Mouse (Mus musculus) gastrocnemius, adult 18-20 months (tissue): ENCODE measurements around the gene Atpaf1. TPM values are rescaled to one million over a fixed set of nuclear protein-coding genes. Genes with fewer than 3 reads are reported as not detected.
A peak's percentile ranks its signal among the peaks of the same experiment; 100 is the strongest.

Experiments
- DNase-seq: peaks from one replicate; pipeline ENCODE4 v3.0.0; 2021; ENCODE audit warnings: low spot score
- total RNA-seq, 2 experiments: library from RNA; stranded (reverse); gene quantifications; 2 replicates each; pipeline ENCODE4 v1.2.3; 2021

Gene Atpaf1
- total RNA-seq, 2 experiments from 2014 or later = 56.9 to 58.7 TPM

DNA sequence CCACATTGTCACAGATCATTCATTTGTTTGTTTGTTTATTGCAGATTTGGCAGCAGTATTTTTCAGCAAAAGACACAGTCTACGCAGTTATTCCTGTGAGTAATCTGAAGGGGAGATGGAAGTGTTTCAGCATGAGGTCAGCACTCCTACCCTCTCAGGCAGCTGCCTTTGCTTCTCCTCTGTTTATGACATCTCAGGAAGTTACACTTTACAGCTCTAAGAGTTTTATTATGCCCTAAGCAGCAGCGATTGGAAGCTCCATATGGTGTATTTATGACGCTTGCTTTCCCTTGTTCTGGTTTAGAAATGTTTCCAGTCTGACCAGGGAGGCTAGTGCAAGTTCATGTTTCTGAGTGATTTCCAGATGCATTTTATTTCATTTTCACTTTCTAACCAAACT is 10.7 kb downstream of the Atpaf1 start:
- no peak for DNase-seq

DNA sequence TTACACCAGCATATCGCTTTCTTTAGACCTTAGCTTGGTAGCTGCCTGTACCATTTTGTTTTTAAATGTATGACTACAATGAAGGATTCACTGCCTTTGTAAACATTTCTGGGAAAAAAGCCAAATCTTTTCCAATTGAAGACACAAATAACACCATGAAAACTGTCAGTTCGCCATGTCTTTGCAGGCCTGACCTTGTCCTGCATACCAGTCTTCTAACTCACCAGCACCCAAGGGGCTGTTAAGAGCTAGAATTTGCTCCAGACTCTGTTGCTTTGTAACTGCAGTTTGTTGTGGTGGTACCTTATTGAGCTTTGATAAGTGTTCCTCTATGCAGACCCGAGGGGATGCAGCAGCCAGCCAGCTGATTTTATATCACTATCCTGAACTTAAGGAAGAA is 15.4 kb downstream of the Atpaf1 start:
- DNase-seq = no peak

DNA sequence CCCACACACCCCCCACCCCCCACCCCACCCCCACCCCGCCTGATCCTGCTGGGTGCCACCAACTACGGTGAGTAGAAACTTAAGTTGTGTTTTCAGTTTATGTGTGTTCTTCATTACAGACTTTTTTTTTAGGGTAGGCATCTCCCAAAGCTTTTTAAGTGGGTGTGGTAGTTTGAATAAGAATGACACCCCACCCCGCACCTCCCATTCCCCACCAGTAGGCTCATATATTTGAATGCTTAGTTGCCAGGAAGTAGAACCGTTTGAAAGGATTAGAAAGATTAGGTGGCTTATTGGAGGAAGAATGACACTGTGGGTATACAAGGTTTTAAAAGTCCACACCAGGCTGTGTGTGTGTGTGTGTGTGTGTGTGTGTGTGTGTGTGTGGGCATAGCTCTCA is 27.7 kb downstream of the Atpaf1 start:
- DNase-seq = no peak

DNA sequence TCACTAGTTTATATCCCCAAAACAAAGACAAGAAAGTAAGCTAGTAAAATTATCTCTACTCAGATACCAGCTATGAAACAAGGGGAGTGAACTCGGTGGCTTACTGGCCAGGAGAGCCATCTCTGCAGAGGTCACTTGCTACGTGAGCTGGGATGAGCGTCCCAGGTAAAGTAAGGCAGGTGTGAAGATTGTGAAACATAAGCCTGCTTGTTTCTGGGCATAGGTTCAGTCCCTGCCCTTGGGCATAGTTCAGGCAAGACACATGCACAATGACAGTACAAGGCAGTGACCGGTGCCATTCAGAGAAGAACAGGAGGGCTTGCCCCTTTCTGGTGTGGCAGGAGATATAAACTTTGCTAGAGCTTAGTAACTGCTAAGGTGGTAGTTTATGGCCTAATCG is 31.0 kb downstream of the Atpaf1 start:
- DNase-seq = no peak

DNA sequence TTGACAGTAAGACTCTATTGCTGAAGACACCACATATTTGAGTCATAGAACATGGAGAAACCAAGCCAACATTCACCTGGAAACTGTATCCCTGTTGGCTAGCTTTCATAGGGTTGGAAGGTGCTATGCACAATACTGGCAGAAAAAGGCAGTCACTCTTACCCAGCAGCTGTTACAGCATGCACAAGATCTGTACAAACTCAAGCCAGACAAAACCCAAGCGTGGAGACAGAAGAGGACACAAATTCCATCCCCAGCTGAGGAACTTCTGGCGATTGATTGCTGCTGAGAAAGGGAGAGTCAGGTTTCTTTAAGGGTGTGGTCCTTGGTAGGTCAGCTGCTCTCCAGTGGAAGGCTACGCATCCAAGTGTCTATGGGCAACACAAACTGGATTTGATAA is 35.6 kb downstream of the Atpaf1 start:
- no peak for DNase-seq

DNA sequence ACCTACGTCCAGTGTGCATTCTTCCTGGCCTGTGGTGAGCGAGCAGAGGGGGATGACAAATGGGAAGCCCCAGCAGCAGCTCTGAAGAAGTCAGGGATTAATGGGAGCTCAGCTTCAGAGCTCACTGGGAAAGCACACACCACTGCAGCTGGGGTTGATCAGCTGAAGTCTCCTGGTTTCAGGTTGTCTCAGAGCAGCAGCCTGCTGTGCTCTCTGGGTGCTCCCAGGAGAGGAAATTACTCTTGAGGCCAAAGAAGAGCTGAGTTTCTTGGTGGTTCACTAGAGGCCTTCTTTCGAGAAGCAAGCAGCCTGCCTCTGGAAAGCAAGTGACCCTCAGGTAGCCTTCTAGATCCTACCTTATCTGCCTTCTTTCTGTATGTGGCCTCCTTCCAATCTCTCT is 36.3 kb downstream of the Atpaf1 start:
- no peak for DNase-seq

DNA sequence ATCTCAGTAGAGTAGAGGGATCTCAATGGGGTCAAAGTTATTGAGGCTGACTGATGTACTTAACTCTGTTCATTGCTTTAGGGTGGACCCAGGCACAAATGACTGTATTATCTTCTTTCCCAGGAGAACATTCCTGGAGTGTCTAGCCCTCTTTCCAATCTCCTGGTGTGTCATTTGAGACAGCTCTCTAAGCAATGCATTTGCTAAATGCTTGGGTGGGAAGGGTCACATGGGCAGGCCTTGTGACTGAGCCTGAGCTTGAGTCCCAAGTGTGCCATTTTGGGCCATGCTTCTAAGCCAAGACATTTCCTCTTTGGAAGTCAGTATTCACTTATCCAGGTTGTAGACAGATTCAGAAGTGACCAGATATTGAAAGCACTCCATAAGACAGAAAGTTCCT is 36.8 kb downstream of the Atpaf1 start:
- DNase-seq = no peak

DNA sequence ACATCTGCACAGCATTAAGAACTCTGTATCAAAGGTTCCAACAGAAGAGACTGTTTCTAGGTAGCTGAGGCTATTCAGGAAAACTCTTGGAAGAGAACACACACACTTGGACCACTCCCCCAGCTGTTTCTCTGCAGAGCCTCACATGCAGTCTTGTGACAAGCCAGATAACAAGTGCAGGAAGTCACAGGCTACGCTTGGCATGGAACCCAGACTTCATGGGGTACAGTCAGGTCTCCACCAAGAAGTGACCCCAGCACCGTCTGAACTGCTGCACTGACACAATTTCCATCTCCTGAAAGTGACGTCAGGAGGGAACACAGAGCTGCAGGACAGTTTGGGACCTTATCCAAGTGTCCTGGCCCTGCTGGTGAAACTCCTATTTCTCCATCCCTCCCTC is 37.3 kb downstream of the Atpaf1 start:
- DNase-seq = no peak

DNA sequence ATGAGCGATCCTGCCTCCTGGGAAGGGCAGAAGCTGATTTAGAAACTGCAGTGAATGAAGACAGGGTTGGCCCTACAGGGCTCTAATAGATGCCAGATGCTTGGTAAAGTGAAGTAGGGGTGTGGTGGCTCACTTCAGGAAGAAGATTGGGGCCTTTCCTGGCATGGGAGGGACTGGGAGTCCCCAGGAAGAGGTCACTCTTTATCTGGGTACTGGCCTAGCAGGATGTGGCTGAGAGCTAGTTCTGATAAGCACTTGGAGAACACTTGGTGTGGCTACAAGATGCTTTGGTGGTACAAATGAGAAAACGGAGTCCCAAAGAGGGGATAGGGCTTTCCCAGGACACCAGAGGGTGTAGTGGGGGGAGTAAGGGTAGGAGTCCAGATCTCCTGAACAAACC is 39.6 kb downstream of the Atpaf1 start:
- no peak for DNase-seq

DNA sequence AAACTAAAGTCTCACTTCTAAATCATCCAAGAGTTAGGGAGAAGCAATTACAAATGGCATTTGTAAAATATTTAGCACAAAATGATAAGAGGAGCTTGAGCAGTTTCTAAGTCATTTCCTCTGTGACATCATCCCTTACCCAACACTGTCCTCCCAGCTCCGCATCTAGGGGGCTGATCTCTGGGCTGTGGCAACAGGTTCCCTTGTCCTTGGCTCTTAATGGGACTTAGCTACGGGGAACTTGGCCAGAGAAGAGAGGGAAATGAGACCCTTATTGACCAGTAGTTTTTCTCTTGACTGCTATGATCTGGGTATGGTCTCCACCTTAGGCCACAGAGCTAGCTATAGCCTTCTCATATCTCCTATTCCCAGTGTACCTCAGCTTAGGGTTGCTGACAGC is 40.7 kb downstream of the Atpaf1 start:
- DNase-seq = no peak

DNA sequence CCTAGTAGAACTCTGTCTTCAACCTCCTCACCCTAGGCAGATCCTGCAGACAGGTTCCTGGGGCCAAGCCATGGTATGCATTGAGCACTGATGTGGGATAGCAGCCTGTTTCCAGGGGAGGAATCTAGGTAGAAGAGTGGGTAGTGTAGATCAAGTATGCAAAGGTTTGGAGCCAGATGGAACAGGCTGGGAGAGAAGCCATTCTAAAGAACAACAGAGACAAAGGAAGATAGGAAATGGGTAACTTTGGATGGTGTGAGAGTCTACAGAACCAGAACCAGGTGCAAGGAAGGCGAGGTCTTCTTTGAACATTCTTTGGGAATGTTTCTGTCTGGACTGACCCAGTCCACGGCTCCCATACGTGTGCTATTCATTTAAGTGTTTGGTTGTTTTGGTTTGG is 42.5 kb downstream of the Atpaf1 start:
- no peak for DNase-seq

DNA sequence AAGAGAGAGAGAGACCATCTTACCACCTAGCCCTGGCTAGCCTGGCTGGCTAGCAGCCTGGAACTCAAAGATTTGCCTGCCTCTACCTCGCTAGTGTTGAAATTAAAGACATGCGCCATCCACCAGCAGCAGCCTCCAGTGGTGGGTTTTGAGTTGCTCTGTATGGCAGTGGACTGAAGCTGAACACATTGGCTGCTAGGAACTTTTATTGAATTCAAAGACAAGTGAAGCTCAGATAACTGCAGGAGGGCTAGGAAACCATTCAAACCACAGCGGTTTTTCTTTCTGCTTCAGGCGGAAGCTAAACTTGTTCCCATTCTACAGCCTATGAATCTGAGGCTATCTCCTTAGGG is 42.9 kb downstream of the Atpaf1 start:
- DNase-seq = no peak

DNA sequence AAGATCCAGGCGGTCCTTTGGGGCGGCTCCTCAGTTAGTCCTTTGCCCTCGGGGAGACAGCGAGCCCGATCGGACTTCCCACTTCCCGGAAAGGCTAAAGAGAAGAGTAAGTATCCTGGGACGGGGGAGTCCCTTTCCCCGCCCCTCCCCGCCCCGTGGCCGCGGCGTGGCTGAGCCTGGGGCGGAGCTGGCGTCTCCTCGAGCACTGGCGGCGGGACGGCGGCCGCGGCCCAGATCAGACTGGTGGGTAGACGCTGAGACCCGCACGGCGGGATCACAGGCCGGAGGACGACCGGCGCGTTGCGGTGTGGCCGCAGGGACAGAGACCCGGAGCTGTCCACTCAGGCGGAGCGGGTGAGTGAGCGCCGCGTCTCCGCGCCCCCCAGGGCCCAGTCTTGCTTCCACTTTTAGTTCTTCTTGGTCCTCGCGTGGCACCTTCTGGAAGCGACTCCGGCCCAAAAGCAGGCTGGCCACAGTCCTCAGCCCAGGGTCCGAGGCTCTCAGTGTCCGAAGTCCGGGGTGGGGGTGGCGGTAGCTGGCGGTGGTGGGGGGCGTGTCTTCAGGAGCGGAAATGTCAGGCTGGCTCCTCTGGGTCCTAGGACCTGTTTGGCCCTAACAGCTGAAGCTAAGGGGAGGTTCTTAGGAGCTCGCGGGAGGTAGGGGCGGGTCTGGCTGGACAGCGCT is 43.4 kb downstream of the Atpaf1 start, which contains the start of gene Mob3c:
Mob3c (plus strand) TSS at position 205 of the 684 bp plus-strand sequence.
- peak; percentile 82 for DNase-seq

DNA sequence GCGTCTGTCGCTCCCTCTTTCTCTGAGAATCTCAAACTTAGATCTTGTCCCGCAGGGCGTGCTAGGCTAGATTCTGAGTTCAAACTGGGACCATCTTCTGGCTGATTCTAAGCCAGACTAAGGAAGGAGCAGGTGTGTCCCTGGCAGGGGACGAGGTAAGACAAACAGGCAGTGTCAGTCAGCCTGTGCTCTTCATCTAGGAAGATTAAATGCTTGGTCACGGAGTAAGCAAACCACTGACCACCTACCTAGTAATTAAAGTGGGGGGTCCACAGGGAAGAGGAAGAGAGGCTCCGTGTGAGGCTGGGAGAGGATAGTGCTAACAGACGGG is 43.9 kb downstream of the Atpaf1 start:
- DNase-seq = no peak

DNA sequence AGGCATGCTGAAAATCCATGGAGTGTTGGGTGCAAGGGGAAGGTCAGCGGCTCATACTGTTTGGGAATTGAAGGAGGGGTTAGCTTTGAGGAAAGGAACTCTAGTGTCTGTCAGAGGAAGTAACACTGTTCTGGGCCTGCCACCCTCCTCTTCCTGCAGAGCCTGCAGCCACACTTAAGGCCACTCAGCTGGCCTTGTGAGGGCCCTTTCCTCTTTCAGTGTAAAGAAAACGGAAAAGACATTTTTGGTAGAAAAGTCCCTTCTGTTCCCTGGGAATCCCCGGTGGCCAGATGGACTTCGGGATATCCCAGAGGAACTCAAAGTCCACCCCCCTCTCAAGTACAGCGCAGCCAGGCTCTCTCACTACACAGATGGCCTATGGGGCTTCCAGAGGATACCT is 45.9 kb downstream of the Atpaf1 start:
- DNase-seq = no peak

DNA sequence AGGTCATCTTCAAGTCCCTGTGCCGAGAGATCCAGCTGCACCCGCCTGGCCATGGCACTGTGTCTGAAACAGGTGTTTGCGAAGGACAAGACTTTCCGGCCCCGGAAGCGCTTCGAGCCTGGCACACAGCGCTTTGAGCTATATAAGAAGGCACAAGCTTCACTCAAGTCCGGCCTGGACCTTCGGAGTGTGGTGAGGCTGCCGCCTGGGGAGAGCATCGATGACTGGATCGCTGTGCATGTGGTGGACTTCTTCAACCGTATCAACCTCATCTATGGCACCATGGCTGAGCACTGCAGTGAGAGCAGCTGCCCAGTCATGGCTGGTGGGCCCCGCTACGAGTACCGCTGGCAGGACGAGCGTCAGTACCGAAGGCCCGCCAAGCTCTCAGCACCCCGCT is 46.6 kb downstream of the Atpaf1 start:
- DNase-seq = no peak

DNA sequence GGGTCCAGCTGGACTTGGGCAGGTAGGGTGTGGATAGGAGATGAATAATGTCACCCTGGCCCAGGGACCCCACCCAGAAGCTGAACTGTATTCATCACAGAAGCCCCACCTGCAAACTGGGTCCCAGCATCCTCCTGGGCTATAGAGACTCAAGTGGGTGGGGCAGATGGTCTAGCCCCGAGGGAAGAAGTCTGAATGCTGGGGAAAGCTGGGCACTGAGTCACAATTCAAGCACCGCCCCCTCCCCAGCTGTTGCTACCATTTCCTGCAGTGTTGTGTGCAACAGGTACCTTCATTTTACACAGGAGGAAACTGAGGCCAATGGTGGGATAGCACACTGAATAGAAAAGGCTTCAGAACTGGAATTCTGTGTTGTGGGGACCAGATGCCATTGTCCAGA is 47.4 kb downstream of the Atpaf1 start:
- DNase-seq = no peak

DNA sequence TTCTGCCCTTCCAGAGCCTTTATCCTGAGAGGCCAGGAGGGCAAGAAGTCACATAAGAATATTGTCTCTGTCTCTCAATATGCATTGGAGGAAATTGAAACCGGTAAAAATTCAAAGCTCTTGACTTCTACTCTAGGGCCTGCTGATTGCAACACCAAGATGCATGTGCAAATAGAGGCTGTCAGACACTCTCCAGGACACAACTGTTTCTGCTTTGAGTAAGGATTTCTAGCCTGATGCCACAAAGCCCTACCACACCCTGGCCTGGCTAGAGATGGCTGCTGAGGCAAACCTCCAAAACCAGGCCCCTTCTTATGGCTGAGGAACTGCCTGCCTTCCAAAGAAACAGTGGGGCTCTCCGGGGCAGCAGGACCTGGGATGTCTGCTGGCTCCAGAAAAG is 51.0 kb downstream of the Atpaf1 start:
- DNase-seq = no peak

DNA sequence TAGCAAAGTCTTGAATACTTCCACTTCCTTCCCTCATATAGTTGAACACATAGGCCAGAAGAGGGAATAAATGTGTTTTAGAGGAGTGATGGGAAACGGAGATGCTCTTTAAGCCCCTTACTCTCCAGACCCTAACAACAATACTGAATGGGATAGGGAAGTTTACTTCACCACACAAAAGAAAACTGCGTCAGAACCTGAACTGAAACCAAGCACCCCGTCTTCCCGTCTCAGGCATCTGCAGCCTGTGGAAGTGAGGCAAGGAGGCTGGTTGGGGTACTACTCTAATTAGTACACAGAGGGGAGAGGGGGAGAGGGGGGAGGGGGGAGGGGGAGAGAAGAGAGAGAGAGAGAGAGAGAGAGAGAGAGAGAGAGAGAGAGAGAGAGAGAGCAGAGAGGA is 53.6 kb downstream of the Atpaf1 start:
- no peak for DNase-seq

DNA sequence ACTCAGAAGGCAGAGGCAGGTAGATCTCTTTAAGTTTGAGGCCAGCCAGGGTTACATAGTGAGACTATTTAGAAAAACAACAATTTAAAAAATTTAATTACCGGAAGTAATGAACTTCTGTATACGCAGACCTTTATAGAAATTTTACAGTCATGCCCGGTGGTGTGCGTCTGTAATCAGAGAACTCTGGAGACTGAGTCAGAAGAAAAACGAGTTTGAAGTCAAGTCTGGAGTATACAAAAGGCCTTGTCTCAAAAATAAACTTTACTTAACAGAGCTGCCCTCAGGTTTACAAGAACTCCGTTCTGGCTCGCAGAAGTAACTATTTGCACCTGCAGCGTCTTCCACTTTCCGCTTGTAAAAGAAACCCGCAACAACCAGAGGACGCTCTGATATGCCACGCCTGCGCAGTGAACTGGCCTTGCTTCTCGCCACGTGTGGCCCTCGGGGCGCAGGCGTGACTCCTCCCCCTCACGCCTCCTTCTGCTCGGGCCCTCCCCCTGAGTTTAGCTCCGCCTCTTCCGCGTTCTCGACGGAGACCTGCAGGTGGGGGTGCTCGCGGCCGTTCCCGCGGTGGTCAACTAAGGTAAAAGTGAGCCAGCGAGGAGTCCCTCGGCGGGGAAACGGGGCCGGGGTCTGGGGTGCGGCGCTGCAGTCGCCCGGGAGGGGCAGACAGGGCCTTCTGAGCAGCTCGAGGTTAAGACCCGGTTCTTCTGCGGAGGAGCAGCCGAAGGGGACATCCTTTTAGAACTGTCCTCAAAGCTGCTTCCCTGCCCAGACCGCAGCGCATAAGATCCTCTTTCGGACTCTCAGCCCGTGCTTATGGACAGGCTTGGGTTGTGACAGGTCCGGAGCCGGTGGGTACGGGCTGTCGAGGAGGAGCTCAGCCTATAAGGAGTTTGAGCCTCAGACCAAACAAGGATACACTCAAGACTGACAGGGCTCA is 54.4 kb downstream of the Atpaf1 start, which contains the start of gene Mknk1:
Mknk1 (plus strand) TSS at position 503 of the 946 bp plus-strand sequence.
- peak; percentile 93 for DNase-seq

DNA sequence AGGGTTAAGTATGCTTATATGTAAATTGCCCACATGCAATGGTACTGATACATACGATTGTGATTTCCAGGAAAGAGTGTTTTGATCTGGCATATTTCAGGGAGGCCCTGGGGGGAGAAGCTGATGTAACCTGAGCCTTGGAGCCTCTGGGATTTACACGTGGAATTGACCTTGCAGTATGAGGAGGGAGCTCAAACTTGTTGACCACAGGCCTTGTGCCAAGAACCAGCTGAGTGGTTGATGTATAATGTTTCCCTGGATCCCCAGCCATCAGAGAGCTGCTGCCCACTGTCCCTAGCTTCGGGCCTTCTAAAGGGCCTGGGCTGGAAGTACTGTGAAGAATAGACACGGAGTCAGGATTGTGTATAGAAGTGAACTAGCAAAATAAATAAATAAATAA is 55.3 kb downstream of the Atpaf1 start:
- DNase-seq = peak; percentile 37

DNA sequence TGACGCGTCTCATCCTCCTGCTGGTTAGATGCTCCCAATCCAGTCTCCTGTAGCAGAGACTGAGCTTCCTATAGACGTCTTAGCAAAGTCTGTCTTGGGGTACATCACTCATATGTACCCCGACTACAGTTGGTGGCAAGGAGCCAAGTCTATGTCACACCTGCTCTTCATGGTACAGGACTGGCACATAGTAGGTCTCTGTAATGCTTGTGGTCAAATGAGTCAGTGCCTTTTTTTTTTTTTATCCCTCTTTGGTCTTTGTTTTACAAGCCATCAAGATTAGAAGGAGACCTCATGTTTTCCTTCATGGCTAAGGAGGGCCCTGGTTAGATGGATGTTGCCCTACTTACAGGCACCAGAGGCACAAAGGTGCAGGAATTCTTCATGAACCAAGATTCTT is 56.2 kb downstream of the Atpaf1 start:
- no peak for DNase-seq

DNA sequence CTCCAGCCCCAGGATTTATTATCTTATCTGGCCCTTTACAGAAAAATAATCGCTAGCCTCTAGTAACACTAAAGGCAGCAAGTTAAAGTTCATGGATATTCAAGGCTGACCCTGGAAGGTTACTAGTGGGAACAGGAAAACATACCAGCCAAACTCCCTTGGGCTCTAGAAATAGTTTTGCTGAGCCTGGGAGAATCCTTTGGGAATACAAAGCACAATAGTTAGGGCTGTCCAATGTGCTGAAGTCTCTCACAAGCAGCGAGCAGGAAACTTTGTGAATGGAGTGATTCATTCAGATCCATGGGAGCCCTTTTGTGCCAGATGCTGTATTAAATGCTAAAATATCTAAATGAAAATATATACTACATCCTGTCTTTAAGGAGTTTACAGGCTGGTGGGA is 62.0 kb downstream of the Atpaf1 start:
- no peak for DNase-seq
